Mouse (Mus musculus) heart, postnatal 0 days (tissue): ENCODE data around the gene Rusc1. TPM values are rescaled to one million over a fixed set of nuclear protein-coding genes. Genes with fewer than 3 reads are reported as not detected.

Source experiments
- ATAC-seq: fragments of 200-750 bp; cut with Nextera tagmentation; 2 replicates; pipeline ENCODE4 v1.8.0; 2017; ENCODE audit warnings: low read depth, moderate number of reproducible peaks, moderate library complexity; ENCODE audit not compliant: insufficient read depth
- DNase-seq: peaks from one replicate; pipeline ENCODE4 v3.0.0-alpha.2; 2016; ENCODE audit warnings: low spot score
- H3K27ac ChIP-seq: fragments of 300-500 bp; sonication (generic); 2 replicates; pipeline ENCODE4 v1.5.1; 2014; ENCODE audit warnings: low read depth, mild to moderate bottlenecking
- H3K27me3 ChIP-seq: fragments of 300-500 bp; sonication (generic); 2 replicates; pipeline ENCODE4 v1.6.1; 2014; ENCODE audit warnings: low read length, mixed read lengths; ENCODE audit not compliant: control insufficient read depth, insufficient read depth
- H3K36me3 ChIP-seq: fragments of 300-500 bp; sonication (generic); replicated peaks from 2 replicates; pipeline ENCODE4 v1.6.1; 2014; ENCODE audit warnings: low read length, mixed read lengths; ENCODE audit not compliant: control insufficient read depth, insufficient read depth
- H3K4me1 ChIP-seq: fragments of 300-500 bp; sonication (generic); 2 replicates; pipeline ENCODE4 v1.6.1; 2014; ENCODE audit warnings: antibody characterized with exemption; ENCODE audit not compliant: control insufficient read depth, insufficient read depth
- H3K4me2 ChIP-seq: fragments of 300-500 bp; sonication (generic); 2 replicates; pipeline ENCODE4 v1.6.1; 2014; ENCODE audit warnings: low read depth, mild to moderate bottlenecking, low read length, moderate library complexity
- H3K4me3 ChIP-seq: fragments of 300-500 bp; sonication (generic); 2 replicates; pipeline ENCODE4 v1.5.1; 2014; ENCODE audit warnings: low read depth, low read length
- H3K9ac ChIP-seq: fragments of 300-500 bp; sonication (generic); replicated peaks from 2 replicates; pipeline ENCODE4 v1.6.1; 2014; ENCODE audit warnings: low read depth, low read length, mixed read lengths
- H3K9me3 ChIP-seq: fragments of 300-500 bp; sonication (generic); replicated peaks from 2 replicates; pipeline ENCODE4 v1.6.1; 2016; ENCODE audit warnings: low read length; ENCODE audit not compliant: control insufficient read depth
- CTCF ChIP-seq: IDR thresholded peaks from 2 replicates; pipeline ENCODE4 v1.5.1; 2016; ENCODE audit warnings: antibody characterized with exemption, control low read depth, low read depth
- EP300 ChIP-seq: IDR thresholded peaks from 2 replicates; pipeline ENCODE4 v1.6.1; 2016; ENCODE audit warnings: antibody characterized with exemption, low read depth
- WGBS: fragments of 180-500 bp; shearing (Covaris S2); extraction: QIAGEN DNeasy Blood & Tissue Kit; methylation state at CpG from one replicate; pipeline ENCODE4 v1.1.7; 2014; 5-methylcytosine and 5-hydroxymethylcytosine counted together
- polyA plus RNA-seq: library from polyadenylated mRNA; unstranded; fragments of >200 nt; fragmentation: Nextera tagmentation; extraction: Ambion mirVana; gene quantifications from 2 replicates; pipeline ENCODE4 v1.2.1, GENCODE M21; 2015
- total RNA-seq: library from RNA; depleted of rRNA; stranded (reverse); fragments of >200 nt; gene quantifications from 2 replicates; pipeline ENCODE4 v1.2.3, GENCODE M21; 2014; ENCODE audit warnings: low replicate concordance

The Rusc1 gene
- total and polyA plus RNA-seq, 2 experiments from 2014 or later = 8.5 to 8.7 TPM

DNA sequence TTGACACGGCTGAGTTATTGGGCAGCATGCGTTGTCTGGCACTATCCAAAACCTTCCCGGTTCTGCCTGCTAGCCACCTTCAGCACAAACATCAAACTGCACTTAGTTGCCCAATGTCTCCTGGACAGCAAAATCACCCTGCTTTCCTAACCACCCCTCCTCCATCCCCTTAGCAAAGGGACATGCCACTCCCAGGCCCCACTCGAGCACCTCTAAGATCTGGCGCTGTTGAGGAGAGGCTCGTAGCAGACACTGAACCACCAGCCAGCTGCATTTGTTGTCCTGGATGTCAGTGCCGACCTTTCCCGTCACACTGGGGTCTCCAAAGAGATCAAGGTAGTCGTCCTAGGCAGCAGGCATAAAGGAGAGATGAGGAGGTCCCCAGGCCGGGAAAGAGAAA, 910 bp upstream of the Rusc1 start:
- H3K4me1 ChIP-seq = 0 out of 2 replicates have a peak, but pooled peaks cover 4% of the 10 kb centered on the region
- no peak overlapping the region for H3K4me3 ChIP-seq
- no peak for ATAC-seq
- H3K27ac ChIP-seq = no peak overlapping the region
- peaks cover 22% of the 10 kb centered on the region for H3K36me3 ChIP-seq
- no peak overlapping the region for H3K9ac ChIP-seq
- H3K9me3 ChIP-seq = no peaks in the 10 kb centered on the region
- H3K27me3 ChIP-seq = peaks cover 27% of the 10 kb centered on the region
- H3K4me2 ChIP-seq = no peak overlapping the region
- 87% methylated on average over 10 of the region's 10 CpGs for WGBS
- TF ChIP-seq CTCF (no peak), EP300 (no peak)
- DNase-seq = no peak

DNA sequence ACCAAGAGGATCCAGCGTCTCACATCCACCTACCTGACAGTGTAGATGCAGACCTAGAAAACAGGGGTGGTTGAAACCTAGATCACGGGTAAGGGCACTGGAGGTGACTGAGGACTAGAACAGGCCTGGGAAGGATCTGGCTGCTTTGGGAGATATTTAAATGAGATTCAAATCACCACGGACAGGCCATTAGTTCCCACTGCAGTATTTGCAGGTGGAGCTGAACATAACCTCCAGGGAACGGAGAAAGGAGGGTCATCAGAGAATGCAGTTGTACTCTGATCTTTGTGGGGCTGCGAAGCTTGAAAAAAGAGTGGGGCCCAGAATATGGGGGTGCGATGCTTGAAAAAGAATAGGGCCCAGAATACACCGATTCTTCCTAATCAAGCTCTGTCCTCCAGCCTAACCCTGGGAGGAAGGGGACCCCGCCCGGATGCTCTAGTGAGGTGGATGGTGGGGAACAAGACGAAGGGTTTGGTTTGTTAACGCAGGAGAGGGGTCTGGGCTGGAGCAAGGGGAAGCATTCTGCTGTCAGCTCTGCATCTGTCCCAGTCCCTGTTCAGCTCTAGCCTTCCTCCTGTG, 511 bp downstream of the Rusc1 start:
- Histone ChIP-seq H3K9ac (no peak overlapping the region), H3K27me3 (peaks cover 27% of the 10 kb centered on the region), H3K9me3 (no peaks in the 10 kb centered on the region), H3K4me2 (peak overlapping the region; percentile 45), H3K4me1 (peaks cover 8% of the 10 kb centered on the region; the same call in 1 of the 2 replicates), H3K4me3 (peak overlapping the region; percentile 26; the same call in 1 of the 2 replicates), H3K27ac (no peak overlapping the region), H3K36me3 (peaks cover 11% of the 10 kb centered on the region)
- ATAC-seq = no peak
- DNase-seq = no peak
- no peak for TF ChIP-seq CTCF
- no peak for TF ChIP-seq EP300
- 36% methylated on average over 11 of the region's 11 CpGs for WGBS

DNA sequence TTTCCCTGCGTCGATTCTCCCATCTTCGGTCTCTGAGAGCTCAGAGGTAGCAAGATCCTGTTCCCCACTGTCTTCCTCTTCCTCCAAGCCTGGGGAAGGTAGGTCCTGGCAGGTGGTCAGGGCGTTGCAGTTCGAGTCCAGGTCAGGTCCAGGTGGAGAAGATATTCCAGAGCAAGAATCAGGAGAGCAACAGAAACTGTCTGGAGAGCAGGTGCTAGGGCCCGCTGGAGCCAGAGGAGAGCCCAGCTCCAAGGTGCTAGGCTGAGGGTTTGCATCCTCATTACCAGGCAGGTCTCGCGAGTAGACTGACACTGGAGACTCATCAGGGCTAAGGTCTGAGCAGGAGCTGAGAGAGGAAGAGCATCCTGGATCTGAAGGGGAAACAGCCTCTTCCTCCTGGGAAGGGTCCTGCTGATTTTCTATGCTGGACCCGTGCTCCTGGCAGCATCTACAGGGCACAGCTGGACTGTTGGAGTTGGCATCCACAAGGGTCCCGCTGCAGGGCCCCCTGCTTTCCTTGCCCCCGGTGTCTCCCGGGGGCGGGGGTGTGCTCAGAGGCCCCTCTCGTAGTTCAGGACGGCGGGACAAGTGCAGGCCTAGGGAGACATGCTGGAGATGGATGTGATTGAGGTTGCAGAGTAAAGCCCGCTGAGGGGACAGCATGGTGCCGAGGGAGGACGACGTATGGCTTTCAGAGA, 1.2 kb downstream of the Rusc1 start:
- H3K27me3 ChIP-seq = peaks cover 27% of the 10 kb centered on the region
- WGBS = 11% methylated on average over 20 of the region's 20 CpGs
- H3K27ac ChIP-seq = no peak overlapping the region
- H3K4me3 ChIP-seq = peak overlapping the region; percentile 70
- peaks cover 9% of the 10 kb centered on the region; the same call in 1 of the 2 replicates for H3K4me1 ChIP-seq
- no peaks in the 10 kb centered on the region for H3K9me3 ChIP-seq
- H3K36me3 ChIP-seq = peaks cover 11% of the 10 kb centered on the region
- H3K4me2 ChIP-seq = 0 out of 2 replicates have a peak overlapping the region, but pooled peaks have one; percentile 95
- TF ChIP-seq EP300 (no peak), CTCF (no peak)
- DNase-seq = no peak
- H3K9ac ChIP-seq = no peak overlapping the region
- ATAC-seq = no peak

DNA sequence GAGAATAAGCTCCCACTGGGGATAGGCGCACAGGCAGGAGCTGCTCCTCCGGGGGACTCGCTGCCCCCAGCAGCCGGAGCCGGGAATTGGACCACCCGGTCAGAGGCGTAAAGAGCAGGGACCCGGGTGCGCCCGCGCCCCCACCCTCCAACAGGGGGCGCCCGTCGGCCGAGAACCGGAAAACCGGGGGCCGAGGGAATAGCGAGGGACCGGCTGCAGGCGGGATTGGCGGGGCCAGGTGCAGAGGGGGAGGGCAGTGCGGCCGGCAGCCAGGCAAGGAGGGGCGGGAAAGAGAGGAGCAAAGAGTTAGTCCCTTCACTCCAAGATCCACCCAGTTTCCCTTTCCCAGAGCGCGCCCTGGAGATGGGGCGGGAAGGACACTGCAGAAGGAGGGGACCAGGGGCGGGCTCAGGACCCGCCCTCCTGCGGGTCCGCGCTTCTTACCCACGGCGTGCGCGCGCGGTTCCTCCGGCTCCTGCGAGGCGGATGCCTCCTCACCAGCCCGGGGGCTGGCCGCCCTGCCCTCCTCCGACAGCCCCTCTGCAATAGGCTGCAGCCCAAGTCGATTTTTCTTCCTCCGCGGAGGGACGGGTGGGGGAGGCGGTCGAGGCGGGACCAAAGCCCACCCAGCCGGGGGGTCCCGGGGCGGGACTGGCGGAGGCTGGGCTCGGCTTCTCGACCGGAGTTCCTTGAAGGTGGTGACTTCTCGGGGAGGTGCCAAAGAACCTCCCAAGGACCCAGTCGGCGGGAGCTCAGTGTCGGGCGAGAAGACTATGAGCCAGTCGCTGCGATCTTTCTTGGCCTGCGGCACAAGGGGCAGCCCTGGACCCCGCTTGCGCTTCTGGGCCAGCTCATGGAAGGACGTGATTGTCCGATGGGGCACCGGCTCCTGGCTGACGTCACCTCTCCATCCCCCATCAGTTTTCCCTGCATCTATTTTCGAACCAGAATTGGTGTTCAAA, 2.1 kb downstream of the Rusc1 start:
- H3K4me2 ChIP-seq = peak overlapping the region; percentile 95
- H3K9me3 ChIP-seq = no peaks in the 10 kb centered on the region
- H3K4me1 ChIP-seq = peaks cover 9% of the 10 kb centered on the region; the same call in 1 of the 2 replicates
- peaks cover 27% of the 10 kb centered on the region for H3K27me3 ChIP-seq
- TF ChIP-seq EP300 = no peak
- TF ChIP-seq CTCF = peak; percentile 66
- DNase-seq (peak; percentile 61), ATAC-seq (peak; percentile 66)
- H3K27ac ChIP-seq = peak overlapping the region; percentile 28; the same call in 1 of the 2 replicates
- H3K9ac ChIP-seq = peak overlapping the region; percentile 59
- under 1% methylated on average over 74 of the region's 74 CpGs for WGBS
- H3K4me3 ChIP-seq = peak overlapping the region; percentile 70
- H3K36me3 ChIP-seq = peaks cover 11% of the 10 kb centered on the region
